Mouse (Mus musculus) heart, adult 18-20 months (tissue): Measurements from ENCODE around the gene Fuca1. TPM values are rescaled to one million over a fixed set of nuclear protein-coding genes. Genes with fewer than 3 reads are reported as not detected.
"Not testable (repeated sequence)": the region's sequence is repeated elsewhere in the genome, so short reads cannot be mapped to it uniquely, and the experiment has no call there.

ENCODE experiments used
- DNase-seq, 2 experiments: peaks; one replicate each; pipeline ENCODE4 v3.0.0; 2021 to 2022; ENCODE audit warnings: mixed read lengths in 1 of 2
- total RNA-seq, 2 experiments: library from RNA; stranded (reverse); gene quantifications; 2 replicates each; pipeline ENCODE4 v1.2.3; 2021

Gene Fuca1
- total RNA-seq, 2 experiments from 2014 or later: 31.7 to 35.3 TPM

- no peak for DNase-seq
Observed at GRCm38 (mm10) chr4:135924418-135924817, 3.9 kb downstream of the Fuca1 start.

- DNase-seq: no peak
Observed at GRCm38 (mm10) chr4:135925341-135925740, 4.8 kb downstream of the Fuca1 start.

GRCm38 (mm10) chr4:135926195-135926808, 5.8 kb downstream of the Fuca1 start:
- DNase-seq: no peak

- DNase-seq: no peak
Observed at GRCm38 (mm10) chr4:135926861-135927260, 6.3 kb downstream of the Fuca1 start.

GRCm38 (mm10) chr4:135928376-135928775, 7.8 kb downstream of the Fuca1 start:
- no peak for DNase-seq

GRCm38 (mm10) chr4:135929405-135929804, 8.9 kb downstream of the Fuca1 start:
- no peak for DNase-seq

- DNase-seq: no peak
Observed at GRCm38 (mm10) chr4:135929828-135930227, 9.3 kb downstream of the Fuca1 start.

- no peak for DNase-seq
Observed at GRCm38 (mm10) chr4:135930239-135930638, 9.7 kb downstream of the Fuca1 start.

- peak in 1 of 2 experiments; percentile 33 for DNase-seq
Observed at GRCm38 (mm10) chr4:135931832-135932231, 11.3 kb downstream of the Fuca1 start.

- DNase-seq: no peak
Observed at GRCm38 (mm10) chr4:135934708-135935500, 14.4 kb downstream of the Fuca1 start.

GRCm38 (mm10) chr4:135935502-135935901, 15.0 kb downstream of the Fuca1 start:
- DNase-seq: peak; percentile 61 to 68

- no peak for DNase-seq
Observed at GRCm38 (mm10) chr4:135938858-135939257, 18.3 kb downstream of the Fuca1 start.

- not testable (repeated sequence) for DNase-seq
Observed at GRCm38 (mm10) chr4:135941026-135941425, 20.5 kb downstream of the Fuca1 start.

GRCm38 (mm10) chr4:135942193-135942592, 21.7 kb downstream of the Fuca1 start:
- no peak for DNase-seq

- peak; percentile 47 to 79 for DNase-seq
Observed at GRCm38 (mm10) chr4:135943389-135943788, 22.9 kb downstream of the Fuca1 start.

- no peak for DNase-seq
Observed at GRCm38 (mm10) chr4:135945706-135946105, 25.2 kb downstream of the Fuca1 start.

GRCm38 (mm10) chr4:135946278-135946658, 25.7 kb downstream of the Fuca1 start, which contains the start of gene Hmgcl:
Hmgcl (plus strand) TSS chr4:135946448.
- DNase-seq: peak; percentile 97 to 99

GRCm38 (mm10) chr4:135946659-135947301, 26.2 kb downstream of the Fuca1 start:
- peak in 1 of 2 experiments; percentile 30 for DNase-seq

- DNase-seq: peak in 1 of 2 experiments; percentile 68
Observed at GRCm38 (mm10) chr4:135948142-135948541, 27.6 kb downstream of the Fuca1 start.

- peak; percentile 41 to 71 for DNase-seq
Observed at GRCm38 (mm10) chr4:135949475-135949874, 28.9 kb downstream of the Fuca1 start.

GRCm38 (mm10) chr4:135949911-135950310, 29.4 kb downstream of the Fuca1 start:
- peak in 1 of 2 experiments; percentile 53 for DNase-seq

- no peak for DNase-seq
Observed at GRCm38 (mm10) chr4:135950365-135950764, 29.8 kb downstream of the Fuca1 start.

- no peak for DNase-seq
Observed at GRCm38 (mm10) chr4:135951505-135951904, 31.0 kb downstream of the Fuca1 start.
